Mouse (Mus musculus): ENCODE data around the gene Daam1.

GRCm38 (mm10) chr12:71954180-71954935 lies 123.5 kb downstream of the Daam1 start:
- TF ChIP-seq CTCF (IDR thresholded peaks at IDR 0.05; ENCODE audit: low read depth): no peak
- no peak for TF ChIP-seq EP300 (IDR thresholded peaks at IDR 0.05; ENCODE audit: low read depth)

All from liver, postnatal 0 days (tissue).